Mouse (Mus musculus): ENCODE results near the gene Gm3336. TPM values are rescaled to one million over a fixed set of nuclear protein-coding genes. Genes with fewer than 3 reads are reported as not detected.
A peak's percentile ranks its signal among the peaks of the same experiment; 100 is the strongest.

Gm3336 gene
- polyA plus RNA-seq (2015; fragmentation: Nextera tagmentation; extraction: Ambion mirVana): 0.55 and 0.83 TPM in 2 replicates

GRCm38 (mm10) chr8:70718297-70718696 lies at the start of gene Gm3336:
Gene Gm3336, plus strand, starts transcription at chr8:70718543.
- ATAC-seq (replicated peaks; ENCODE audit: low FRiP score): peak; percentile 15; the same call in 1 of the 2 replicates
- Histone ChIP-seq H3K4me2 (peak within 1 kb of the TSS; percentile 31; the same call in 1 of the 2 replicates), H3K9me3 (replicated peaks) (no peaks in the 10 kb centered on the region), H3K27me3 (0 out of 2 replicates have a peak, but pooled peaks cover 3% of the 10 kb centered on the region), H3K27ac (no peak within 1 kb of the TSS), H3K4me3 (replicated peaks) (no peak within 1 kb of the TSS), H3K4me1 (peaks cover 17% of the 10 kb centered on the region), H3K9ac (no peak within 1 kb of the TSS), H3K36me3 (no peaks in the 10 kb centered on the region)
- 3% methylated on average over 19 of the region's 19 CpGs for WGBS

- H3K4me3 ChIP-seq (replicated peaks): no peak overlapping the region
- no peaks in the 10 kb centered on the region for H3K9me3 ChIP-seq (replicated peaks)
- peaks cover 6% of the 10 kb centered on the region; the same call in 1 of the 2 replicates for H3K36me3 ChIP-seq
- H3K27me3 ChIP-seq: no peaks in the 10 kb centered on the region
- H3K27ac ChIP-seq: peak overlapping the region; percentile 97
- ATAC-seq (replicated peaks; ENCODE audit: low FRiP score): no peak
- no peak overlapping the region for H3K9ac ChIP-seq
- WGBS: 61% methylated on average over 10 of the region's 10 CpGs
- H3K4me1 ChIP-seq: peaks cover 42% of the 10 kb centered on the region
- no peak overlapping the region for H3K4me2 ChIP-seq
Measured at GRCm38 (mm10) chr8:70671615-70672324, 46.6 kb upstream of the Gm3336 start.

GRCm38 (mm10) chr8:70672325-70673078 lies 45.8 kb upstream of the Gm3336 start:
- Histone ChIP-seq H3K4me3 (replicated peaks) (peak overlapping the region; percentile 71), H3K4me2 (peak overlapping the region; percentile 70), H3K9ac (peak overlapping the region; percentile 52), H3K36me3 (peaks cover 12% of the 10 kb centered on the region), H3K27me3 (no peaks in the 10 kb centered on the region), H3K9me3 (replicated peaks) (no peaks in the 10 kb centered on the region), H3K4me1 (peaks cover 43% of the 10 kb centered on the region), H3K27ac (peak overlapping the region; percentile 97)
- WGBS: 40% methylated on average over 19 of the region's 19 CpGs
- ATAC-seq (replicated peaks; ENCODE audit: low FRiP score): peak; percentile 13; the same call in 1 of the 2 replicates

GRCm38 (mm10) chr8:70673079-70673856 lies 45.1 kb upstream of the Gm3336 start, which contains the start of gene Lsm4:
Gene Lsm4, plus strand, starts transcription at chr8:70673248.
- peaks cover 50% of the 10 kb centered on the region for H3K4me1 ChIP-seq
- H3K4me2 ChIP-seq: peak within 1 kb of the TSS; percentile 70
- no peaks in the 10 kb centered on the region for H3K9me3 ChIP-seq (replicated peaks)
- H3K27me3 ChIP-seq: no peaks in the 10 kb centered on the region
- peaks cover 19% of the 10 kb centered on the region for H3K36me3 ChIP-seq
- H3K9ac ChIP-seq: peak within 1 kb of the TSS; percentile 62
- H3K27ac ChIP-seq: peak within 1 kb of the TSS; percentile 97
- under 1% methylated on average over 60 of the region's 60 CpGs for WGBS
- H3K4me3 ChIP-seq (replicated peaks): peak within 1 kb of the TSS; percentile 71
- peak; percentile 96 for ATAC-seq (replicated peaks; ENCODE audit: low FRiP score)

- ATAC-seq (replicated peaks; ENCODE audit: low FRiP score): no peak
- peak overlapping the region; percentile 71 for H3K4me3 ChIP-seq (replicated peaks)
- H3K9me3 ChIP-seq (replicated peaks): no peaks in the 10 kb centered on the region
- peak overlapping the region; percentile 70 for H3K4me2 ChIP-seq
- H3K9ac ChIP-seq: peak overlapping the region; percentile 62
- WGBS: 82% methylated on average over 3 of the region's 3 CpGs
- no peaks in the 10 kb centered on the region for H3K27me3 ChIP-seq
- H3K4me1 ChIP-seq: peaks cover 51% of the 10 kb centered on the region
- H3K36me3 ChIP-seq: peaks cover 28% of the 10 kb centered on the region
- peak overlapping the region; percentile 97 for H3K27ac ChIP-seq
Measured at GRCm38 (mm10) chr8:70674109-70674508, 44.2 kb upstream of the Gm3336 start.

- Histone ChIP-seq H3K9ac (peak overlapping the region; percentile 62), H3K36me3 (peaks cover 34% of the 10 kb centered on the region), H3K9me3 (replicated peaks) (no peaks in the 10 kb centered on the region), H3K4me3 (replicated peaks) (no peak overlapping the region), H3K27me3 (no peaks in the 10 kb centered on the region), H3K4me2 (peak overlapping the region; percentile 70), H3K27ac (peak overlapping the region; percentile 97), H3K4me1 (peaks cover 51% of the 10 kb centered on the region)
- 61% methylated on average over 4 of the region's 4 CpGs for WGBS
- no peak for ATAC-seq (replicated peaks; ENCODE audit: low FRiP score)
Measured at GRCm38 (mm10) chr8:70674716-70675115, 43.6 kb upstream of the Gm3336 start.

GRCm38 (mm10) chr8:70675336-70675735 lies 43.0 kb upstream of the Gm3336 start:
- Histone ChIP-seq H3K4me3 (replicated peaks) (no peak overlapping the region), H3K27me3 (no peaks in the 10 kb centered on the region), H3K36me3 (peaks cover 35% of the 10 kb centered on the region), H3K4me2 (no peak overlapping the region), H3K4me1 (peaks cover 51% of the 10 kb centered on the region), H3K9me3 (replicated peaks) (no peaks in the 10 kb centered on the region), H3K9ac (no peak overlapping the region), H3K27ac (peak overlapping the region; percentile 97)
- 85% methylated on average over 1 of the region's 1 CpGs for WGBS
- ATAC-seq (replicated peaks; ENCODE audit: low FRiP score): no peak

GRCm38 (mm10) chr8:70677451-70678080 lies 40.8 kb upstream of the Gm3336 start:
- H3K9ac ChIP-seq: no peak overlapping the region
- 72% methylated on average over 15 of the region's 15 CpGs for WGBS

GRCm38 (mm10) chr8:70678679-70679078 lies 39.7 kb upstream of the Gm3336 start:
- Histone ChIP-seq H3K9me3 (replicated peaks) (no peaks in the 10 kb centered on the region), H3K4me1 (peaks cover 40% of the 10 kb centered on the region), H3K4me2 (no peak overlapping the region), H3K27ac (no peak overlapping the region), H3K36me3 (peaks cover 35% of the 10 kb centered on the region), H3K27me3 (no peaks in the 10 kb centered on the region), H3K9ac (no peak overlapping the region), H3K4me3 (replicated peaks) (no peak overlapping the region)
- ATAC-seq (replicated peaks; ENCODE audit: low FRiP score): no peak

More at GRCm38 (mm10) chr8:70677451-70678080, 40.8 kb upstream of the Gm3336 start:
- peaks cover 42% of the 10 kb centered on the region for H3K4me1 ChIP-seq
- H3K4me3 ChIP-seq (replicated peaks): no peak overlapping the region
- H3K36me3 ChIP-seq: peaks cover 35% of the 10 kb centered on the region
- H3K4me2 ChIP-seq: no peak overlapping the region
- H3K27me3 ChIP-seq: no peaks in the 10 kb centered on the region
- H3K9me3 ChIP-seq (replicated peaks): no peaks in the 10 kb centered on the region
- no peak for ATAC-seq (replicated peaks; ENCODE audit: low FRiP score)
- H3K27ac ChIP-seq: peak overlapping the region; percentile 58

- no peak overlapping the region for H3K4me2 ChIP-seq
- H3K9ac ChIP-seq: no peak overlapping the region
- no peaks in the 10 kb centered on the region for H3K9me3 ChIP-seq (replicated peaks)
- no peak for ATAC-seq (replicated peaks; ENCODE audit: low FRiP score)
- H3K4me1 ChIP-seq: peaks cover 36% of the 10 kb centered on the region
- H3K36me3 ChIP-seq: peaks cover 35% of the 10 kb centered on the region
- H3K27me3 ChIP-seq: no peaks in the 10 kb centered on the region
- WGBS: 92% methylated on average over 4 of the region's 4 CpGs
- H3K27ac ChIP-seq: 0 out of 2 replicates have a peak overlapping the region, but pooled peaks have one; percentile 2
- H3K4me3 ChIP-seq (replicated peaks): no peak overlapping the region
Measured at GRCm38 (mm10) chr8:70679404-70679803, 38.9 kb upstream of the Gm3336 start.

GRCm38 (mm10) chr8:70680039-70680438 lies 38.3 kb upstream of the Gm3336 start:
- WGBS: 74% methylated on average over 3 of the region's 3 CpGs
- no peak for ATAC-seq (replicated peaks; ENCODE audit: low FRiP score)
- Histone ChIP-seq H3K27me3 (no peaks in the 10 kb centered on the region), H3K4me1 (peaks cover 29% of the 10 kb centered on the region), H3K4me2 (no peak overlapping the region), H3K4me3 (replicated peaks) (no peak overlapping the region), H3K9ac (no peak overlapping the region), H3K36me3 (peaks cover 35% of the 10 kb centered on the region), H3K9me3 (replicated peaks) (no peaks in the 10 kb centered on the region), H3K27ac (no peak overlapping the region)
